Mouse (Mus musculus) CD4-positive, CD25-positive, alpha-beta regulatory T cell, adult 9 weeks (primary cell): ENCODE measurements around the gene Fam133b. TPM values are rescaled to one million over a fixed set of nuclear protein-coding genes. Genes with fewer than 3 reads are reported as not detected.

Experiments
- polyA plus RNA-seq: library from polyadenylated mRNA; unstranded; fragments of 100-300 nt; shearing (Covaris generic); gene quantifications from one replicate; pipeline ENCODE4 v1.2.1, GENCODE M21; 2017

Fam133b gene
- 40.9 TPM for polyA plus RNA-seq

GRCm38 (mm10) chr5:3543629-3544479 is at the start of gene Fam133b:
Gene Fam133b (plus strand): TSS chr5:3543833.

GRCm38 (mm10) chr5:3571266-3571665 is 27.6 kb downstream of the Fam133b start, which contains the start of gene 1700109H08Rik:
Gene 1700109H08Rik (plus strand): TSS chr5:3571566.

GRCm38 (mm10) chr5:3595693-3596398 is 52.2 kb downstream of the Fam133b start, which contains the start of gene Pex1:
Gene Pex1 (plus strand): TSS chr5:3596066.

GRCm38 (mm10) chr5:3596399-3596766 is 52.8 kb downstream of the Fam133b start, which contains the start of gene Rbm48:
Gene Rbm48 (minus strand): TSS chr5:3596585.

Other genes with a start within 250 kb of the Fam133b start
- gene Cdk6, start 202.3 kb upstream of the Fam133b start, polyA plus RNA-seq = 9.3 TPM
- 10.3 TPM for gene 1700109H08Rik, start 27.7 kb downstream of the Fam133b start, polyA plus RNA-seq
- 16.4 TPM for gene Pex1, start 52.2 kb downstream of the Fam133b start, polyA plus RNA-seq
- 39.3 TPM for gene Rbm48, start 52.8 kb downstream of the Fam133b start, polyA plus RNA-seq
- not detected for gene Tmbim7, start 107.3 kb downstream of the Fam133b start, polyA plus RNA-seq
- gene Gatad1, start 113.4 kb downstream of the Fam133b start, polyA plus RNA-seq = 7.2 TPM